Mouse (Mus musculus): ENCODE results near the gene Inpp4b. TPM values are rescaled to one million over a fixed set of nuclear protein-coding genes. Genes with fewer than 3 reads are reported as not detected.

Inpp4b gene
- polyA plus RNA-seq, 1 experiment from 2014 or later, result 10.6 TPM

DNA sequence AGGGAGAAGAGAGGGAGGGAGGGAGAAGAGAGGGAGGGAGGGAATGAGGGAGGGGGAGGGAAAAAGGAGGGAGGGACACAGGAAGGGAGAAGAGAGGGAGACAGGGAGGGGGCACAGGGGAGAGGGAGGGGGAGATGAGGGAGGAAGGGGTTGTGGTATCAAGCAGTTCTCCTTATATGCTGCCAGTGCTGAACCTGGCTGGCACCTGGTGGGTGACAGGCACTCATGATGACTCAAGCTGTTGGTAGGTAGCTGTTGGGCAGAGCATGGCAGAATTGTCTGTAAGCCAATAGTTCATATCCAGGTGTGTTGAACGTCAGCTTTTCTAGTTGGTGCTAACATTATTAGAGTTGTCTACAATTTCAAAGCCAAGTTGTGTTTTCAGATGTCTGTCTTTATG is 512.7 kb downstream of the Inpp4b start:
- 88% methylated on average over 1 of the region's 1 CpGs for WGBS
- H3K27ac ChIP-seq (replicated peaks), result no peak overlapping the region
- no peaks in the 10 kb centered on the region for H3K9me3 ChIP-seq (replicated peaks)
- H3K27me3 ChIP-seq (replicated peaks), result no peaks in the 10 kb centered on the region
- no peaks in the 10 kb centered on the region for H3K4me1 ChIP-seq
- H3K4me3 ChIP-seq (replicated peaks), result no peak overlapping the region
- H3K9ac ChIP-seq (replicated peaks), result no peak overlapping the region
- ATAC-seq (ENCODE audit: low FRiP score), result no peak
- no peak overlapping the region for H3K4me2 ChIP-seq
- H3K36me3 ChIP-seq, result no peaks in the 10 kb centered on the region

DNA sequence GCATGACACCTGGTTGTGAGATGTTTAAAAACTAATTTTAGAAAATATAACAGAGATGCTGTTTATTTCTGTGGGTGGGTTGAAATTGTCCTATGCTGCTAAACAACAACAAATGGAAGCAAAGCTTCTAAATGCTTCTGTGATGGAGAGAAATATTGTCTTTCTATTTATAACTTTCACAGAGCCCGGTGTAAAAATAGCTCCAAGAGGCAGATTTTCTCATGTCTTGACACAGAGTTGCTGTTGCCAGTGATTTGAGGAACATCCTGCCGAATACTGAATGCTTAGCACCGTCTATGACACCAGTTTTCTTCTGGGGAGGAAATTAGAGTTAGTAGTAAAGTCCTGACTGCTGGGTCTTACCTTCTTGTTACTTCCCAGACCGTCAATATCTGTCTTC is 513.8 kb downstream of the Inpp4b start:
- Histone ChIP-seq H3K4me3 (replicated peaks) (no peak overlapping the region), H3K9me3 (replicated peaks) (no peaks in the 10 kb centered on the region), H3K27me3 (replicated peaks) (no peaks in the 10 kb centered on the region), H3K9ac (replicated peaks) (no peak overlapping the region), H3K4me1 (no peaks in the 10 kb centered on the region), H3K4me2 (no peak overlapping the region), H3K36me3 (no peaks in the 10 kb centered on the region), H3K27ac (replicated peaks) (no peak overlapping the region)
- 81% methylated on average over 4 of the region's 4 CpGs for WGBS
- ATAC-seq (ENCODE audit: low FRiP score), result no peak

DNA sequence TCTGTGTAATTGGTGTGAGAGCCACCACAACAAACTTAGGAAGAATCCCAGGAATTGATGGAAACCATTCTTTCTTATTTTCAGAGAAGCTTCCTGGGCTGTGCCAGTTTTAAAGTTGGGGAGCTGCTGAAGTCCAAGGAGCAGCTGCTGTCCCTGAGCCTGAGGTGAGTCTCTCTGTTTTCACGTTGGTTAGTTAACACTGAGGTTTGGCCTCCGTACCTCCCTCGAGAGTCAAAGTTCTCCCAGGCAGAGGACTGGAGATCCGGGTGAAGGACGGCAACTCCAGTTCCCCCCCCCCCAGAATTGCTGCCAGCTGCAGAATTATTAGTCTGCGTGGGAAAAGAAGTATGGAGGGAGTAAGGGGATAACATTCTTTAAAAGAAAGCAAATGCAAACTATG is 514.3 kb downstream of the Inpp4b start:
- no peak overlapping the region for H3K4me3 ChIP-seq (replicated peaks)
- no peak for ATAC-seq (ENCODE audit: low FRiP score)
- H3K9me3 ChIP-seq (replicated peaks), result no peaks in the 10 kb centered on the region
- H3K9ac ChIP-seq (replicated peaks), result no peak overlapping the region
- 67% methylated on average over 6 of the region's 6 CpGs for WGBS
- no peaks in the 10 kb centered on the region for H3K4me1 ChIP-seq
- no peak overlapping the region for H3K27ac ChIP-seq (replicated peaks)
- no peaks in the 10 kb centered on the region for H3K27me3 ChIP-seq (replicated peaks)
- H3K36me3 ChIP-seq, result no peaks in the 10 kb centered on the region
- no peak overlapping the region for H3K4me2 ChIP-seq

DNA sequence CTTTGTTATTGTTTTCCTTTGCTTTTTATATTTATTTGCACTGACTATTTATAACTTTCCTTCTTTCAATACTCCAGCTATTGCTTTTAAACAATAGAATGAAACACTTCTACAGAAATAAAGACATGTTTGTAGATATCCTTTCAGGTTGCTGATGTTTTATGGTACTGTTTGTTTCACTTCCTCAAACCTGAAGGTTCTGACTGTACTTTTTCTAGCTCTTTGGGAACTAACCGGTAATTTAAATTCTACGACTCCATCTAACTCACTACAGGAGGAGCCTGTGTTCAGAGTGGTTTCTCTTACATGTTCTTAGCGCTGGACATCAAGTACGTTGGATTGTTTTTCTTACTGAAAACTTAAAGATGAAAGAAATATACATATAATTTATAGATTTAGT is 516.0 kb downstream of the Inpp4b start:
- Histone ChIP-seq H3K27ac (replicated peaks) (no peak overlapping the region), H3K4me3 (replicated peaks) (no peak overlapping the region), H3K4me1 (no peaks in the 10 kb centered on the region), H3K27me3 (replicated peaks) (no peaks in the 10 kb centered on the region), H3K9ac (replicated peaks) (no peak overlapping the region), H3K9me3 (replicated peaks) (no peaks in the 10 kb centered on the region), H3K36me3 (no peaks in the 10 kb centered on the region), H3K4me2 (no peak overlapping the region)
- WGBS, result 91% methylated on average over 4 of the region's 4 CpGs
- no peak for ATAC-seq (ENCODE audit: low FRiP score)

DNA sequence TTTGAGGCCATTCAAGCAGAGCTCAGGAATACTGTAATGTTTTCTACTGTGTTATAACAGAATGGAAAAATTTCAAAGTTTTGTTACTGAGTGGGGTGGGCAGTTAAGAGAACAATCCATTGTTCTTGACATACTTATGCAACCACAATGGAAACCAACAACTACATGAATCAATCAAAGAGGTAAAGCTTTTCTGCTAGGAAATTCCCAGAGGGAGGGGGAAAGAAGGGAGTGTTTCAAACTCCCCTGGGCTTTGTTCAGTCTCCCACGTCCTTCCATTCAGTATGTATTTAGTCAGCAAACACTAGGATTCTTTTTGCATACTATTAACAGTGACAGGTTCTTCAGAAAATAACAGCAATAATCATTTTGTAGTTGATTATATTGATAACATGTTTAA is 517.4 kb downstream of the Inpp4b start:
- Histone ChIP-seq H3K9me3 (replicated peaks) (no peaks in the 10 kb centered on the region), H3K4me3 (replicated peaks) (no peak overlapping the region), H3K9ac (replicated peaks) (no peak overlapping the region), H3K4me2 (no peak overlapping the region), H3K27ac (replicated peaks) (no peak overlapping the region), H3K36me3 (no peaks in the 10 kb centered on the region), H3K27me3 (replicated peaks) (no peaks in the 10 kb centered on the region), H3K4me1 (no peaks in the 10 kb centered on the region)
- 57% methylated on average over 1 of the region's 1 CpGs for WGBS
- ATAC-seq (ENCODE audit: low FRiP score), result no peak

DNA sequence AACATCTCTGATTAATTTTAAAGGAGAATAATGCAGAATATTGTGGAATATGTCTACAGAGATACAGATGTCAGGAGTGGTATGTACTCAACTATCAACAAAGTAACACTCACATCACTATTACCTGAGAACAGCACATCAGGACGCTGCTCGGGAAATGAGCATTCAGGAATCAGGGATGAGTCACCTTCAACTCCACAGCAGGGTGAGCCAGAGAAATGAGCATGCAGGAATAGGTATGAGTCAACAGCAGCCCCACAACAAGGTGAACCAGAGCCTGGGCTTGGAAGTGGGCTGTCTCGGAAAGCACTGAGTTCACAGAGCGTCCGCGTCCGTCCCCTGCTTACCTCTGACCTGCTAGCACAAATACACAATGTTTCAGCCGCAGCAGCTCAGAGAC is 519.0 kb downstream of the Inpp4b start:
- H3K27me3 ChIP-seq (replicated peaks), result no peaks in the 10 kb centered on the region
- no peak overlapping the region for H3K4me3 ChIP-seq (replicated peaks)
- no peaks in the 10 kb centered on the region for H3K9me3 ChIP-seq (replicated peaks)
- H3K27ac ChIP-seq (replicated peaks), result no peak overlapping the region
- no peak overlapping the region for H3K9ac ChIP-seq (replicated peaks)
- no peaks in the 10 kb centered on the region for H3K36me3 ChIP-seq
- H3K4me2 ChIP-seq, result no peak overlapping the region
- H3K4me1 ChIP-seq, result no peaks in the 10 kb centered on the region
- WGBS, result 92% methylated on average over 8 of the region's 8 CpGs
- ATAC-seq (ENCODE audit: low FRiP score), result no peak

DNA sequence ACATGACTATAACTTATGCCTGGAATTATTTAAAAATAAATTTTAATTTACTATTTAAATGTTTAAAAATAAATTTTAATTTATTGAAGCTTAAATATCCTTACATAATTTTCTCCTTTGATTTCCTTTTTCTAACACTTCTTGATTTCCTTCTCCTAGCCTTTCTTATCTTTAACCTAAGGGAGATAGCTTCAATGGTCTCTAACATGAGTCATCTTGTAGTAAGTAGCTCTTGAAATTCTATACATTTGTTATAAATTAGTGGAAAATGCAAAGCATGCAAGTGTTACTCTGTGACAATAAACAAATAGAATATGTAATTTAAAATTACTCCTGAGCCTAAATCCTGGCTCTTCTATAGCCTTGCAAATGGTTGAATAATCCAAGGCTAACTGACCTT is 520.4 kb downstream of the Inpp4b start:
- no peak overlapping the region for H3K4me3 ChIP-seq (replicated peaks)
- no peak overlapping the region for H3K4me2 ChIP-seq
- no peak overlapping the region for H3K27ac ChIP-seq (replicated peaks)
- no peaks in the 10 kb centered on the region for H3K4me1 ChIP-seq
- no peaks in the 10 kb centered on the region for H3K27me3 ChIP-seq (replicated peaks)
- H3K9me3 ChIP-seq (replicated peaks), result no peaks in the 10 kb centered on the region
- ATAC-seq (ENCODE audit: low FRiP score), result no peak
- H3K9ac ChIP-seq (replicated peaks), result no peak overlapping the region
- no peaks in the 10 kb centered on the region for H3K36me3 ChIP-seq

DNA sequence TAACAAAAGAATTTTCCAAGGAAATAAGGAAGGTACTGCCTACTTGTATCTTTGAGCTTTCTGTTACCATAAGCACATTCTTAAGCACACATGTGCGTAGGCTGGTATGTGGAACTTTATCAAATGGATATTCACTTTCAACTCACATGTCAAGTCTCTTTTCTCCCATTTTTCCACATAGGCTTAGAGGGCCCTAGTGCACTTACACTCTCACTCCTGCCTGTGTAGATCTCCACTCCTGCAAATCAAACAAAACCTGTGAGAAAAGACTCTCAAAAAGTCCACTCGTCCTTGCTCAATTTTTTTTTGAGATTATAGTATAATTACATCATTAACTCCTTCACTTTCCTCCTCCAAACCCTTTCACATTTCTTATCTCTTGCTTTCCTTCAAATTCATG is 522.0 kb downstream of the Inpp4b start:
- Histone ChIP-seq H3K4me1 (no peaks in the 10 kb centered on the region), H3K27me3 (replicated peaks) (no peaks in the 10 kb centered on the region), H3K9me3 (replicated peaks) (no peaks in the 10 kb centered on the region), H3K36me3 (no peaks in the 10 kb centered on the region), H3K4me3 (replicated peaks) (no peak overlapping the region), H3K9ac (replicated peaks) (no peak overlapping the region), H3K27ac (replicated peaks) (no peak overlapping the region), H3K4me2 (no peak overlapping the region)
- no peak for ATAC-seq (ENCODE audit: low FRiP score)
- 89% methylated on average over 2 of the region's 2 CpGs for WGBS

DNA sequence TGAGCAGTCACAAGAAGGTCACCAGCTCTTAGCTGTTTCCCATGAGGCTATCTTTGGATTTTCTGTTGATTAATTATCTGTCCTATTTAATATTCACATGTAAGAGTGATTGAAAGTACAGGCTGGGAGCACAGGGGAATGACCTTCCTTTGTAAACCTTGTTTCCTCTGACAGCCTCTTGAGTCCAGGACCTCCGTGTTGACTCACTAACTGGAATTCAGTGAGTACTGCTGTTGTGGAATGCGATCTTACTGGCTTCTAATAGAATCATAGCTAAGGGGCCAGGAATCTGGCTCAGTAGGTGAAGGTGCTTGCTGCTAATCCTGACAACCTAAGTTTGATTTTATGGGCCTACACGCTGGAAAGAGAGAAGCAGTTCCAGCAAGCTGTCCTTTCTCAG is 523.3 kb downstream of the Inpp4b start:
- Histone ChIP-seq H3K4me3 (replicated peaks) (no peak overlapping the region), H3K9ac (replicated peaks) (no peak overlapping the region), H3K9me3 (replicated peaks) (no peaks in the 10 kb centered on the region), H3K27me3 (replicated peaks) (no peaks in the 10 kb centered on the region), H3K4me1 (no peaks in the 10 kb centered on the region), H3K36me3 (no peaks in the 10 kb centered on the region), H3K27ac (replicated peaks) (no peak overlapping the region), H3K4me2 (no peak overlapping the region)
- 78% methylated on average over 3 of the region's 3 CpGs for WGBS
- ATAC-seq (ENCODE audit: low FRiP score), result no peak

DNA sequence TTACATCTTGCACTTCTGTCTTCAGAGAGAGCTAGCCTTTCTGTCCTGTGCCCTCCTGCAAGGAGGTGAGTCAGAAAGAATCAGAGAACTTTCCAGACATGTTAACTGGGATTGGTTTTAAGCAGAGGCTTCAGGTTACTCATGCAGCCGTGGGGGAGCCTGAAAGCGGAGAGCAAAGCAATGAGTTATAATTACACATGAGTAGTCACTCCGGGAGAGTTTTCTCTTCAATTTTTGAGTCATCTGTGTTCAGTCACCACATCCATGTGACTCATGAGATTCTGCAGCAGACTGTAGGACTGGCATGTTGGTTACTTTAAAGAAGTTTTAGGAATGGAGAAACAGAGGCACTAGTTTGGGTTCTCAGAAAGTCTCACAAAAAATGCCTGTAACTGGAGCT is 524.7 kb downstream of the Inpp4b start:
- Histone ChIP-seq H3K9me3 (replicated peaks) (no peaks in the 10 kb centered on the region), H3K9ac (replicated peaks) (no peak overlapping the region), H3K4me1 (no peaks in the 10 kb centered on the region), H3K27me3 (replicated peaks) (no peaks in the 10 kb centered on the region), H3K36me3 (no peaks in the 10 kb centered on the region), H3K27ac (replicated peaks) (no peak overlapping the region), H3K4me3 (replicated peaks) (no peak overlapping the region), H3K4me2 (no peak overlapping the region)
- no peak for ATAC-seq (ENCODE audit: low FRiP score)
- 81% methylated on average over 3 of the region's 3 CpGs for WGBS

DNA sequence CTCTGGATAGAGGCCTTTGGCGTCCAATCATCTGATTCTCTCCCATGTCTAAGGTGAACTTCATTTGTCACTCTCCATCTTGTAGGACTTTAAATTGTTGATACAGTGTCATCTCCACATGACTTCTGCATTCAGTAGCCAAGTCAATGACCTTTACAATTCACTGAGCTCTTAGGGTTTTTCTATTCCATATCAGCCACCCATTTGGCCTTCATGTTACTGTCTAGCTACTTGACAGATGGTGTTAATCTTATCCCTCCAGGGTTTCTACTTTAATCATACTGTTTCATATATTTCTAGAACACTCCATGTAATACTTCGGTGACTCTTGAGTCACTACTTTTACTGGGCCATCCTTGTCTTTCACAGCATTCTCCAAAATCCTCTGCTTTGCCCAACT is 528.1 kb downstream of the Inpp4b start:
- no peaks in the 10 kb centered on the region for H3K27me3 ChIP-seq (replicated peaks)
- H3K27ac ChIP-seq (replicated peaks), result no peak overlapping the region
- WGBS, result 90% methylated on average over 2 of the region's 2 CpGs
- ATAC-seq (ENCODE audit: low FRiP score), result no peak
- H3K4me3 ChIP-seq (replicated peaks), result no peak overlapping the region
- H3K9ac ChIP-seq (replicated peaks), result no peak overlapping the region
- H3K4me2 ChIP-seq, result no peak overlapping the region
- no peaks in the 10 kb centered on the region for H3K9me3 ChIP-seq (replicated peaks)
- no peaks in the 10 kb centered on the region for H3K4me1 ChIP-seq
- no peaks in the 10 kb centered on the region for H3K36me3 ChIP-seq

DNA sequence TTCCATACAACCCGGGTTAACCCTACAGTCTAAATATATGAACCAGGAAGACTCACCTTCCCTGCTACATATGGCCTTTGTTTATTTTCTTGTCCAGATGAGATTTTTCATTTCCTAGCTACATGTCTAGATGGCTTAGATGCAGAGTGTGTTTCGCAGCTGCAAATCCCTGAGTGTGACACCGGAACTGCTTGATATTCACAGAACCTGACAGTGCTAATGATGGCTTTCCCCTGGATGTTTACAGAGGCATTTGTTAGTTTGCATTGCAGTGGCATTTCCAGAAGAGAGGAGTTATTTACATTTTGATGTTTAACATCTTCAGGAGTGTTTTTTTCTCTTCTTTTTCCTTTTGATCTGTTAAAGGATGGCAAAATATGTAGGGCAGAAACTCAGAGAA is 537.7 kb downstream of the Inpp4b start:
- Histone ChIP-seq H3K4me1 (no peaks in the 10 kb centered on the region), H3K27ac (replicated peaks) (no peak overlapping the region), H3K36me3 (no peaks in the 10 kb centered on the region), H3K4me2 (no peak overlapping the region), H3K9me3 (replicated peaks) (no peaks in the 10 kb centered on the region), H3K9ac (replicated peaks) (no peak overlapping the region), H3K27me3 (replicated peaks) (no peaks in the 10 kb centered on the region), H3K4me3 (replicated peaks) (no peak overlapping the region)
- WGBS, result 85% methylated on average over 3 of the region's 3 CpGs
- ATAC-seq (ENCODE audit: low FRiP score), result no peak

DNA sequence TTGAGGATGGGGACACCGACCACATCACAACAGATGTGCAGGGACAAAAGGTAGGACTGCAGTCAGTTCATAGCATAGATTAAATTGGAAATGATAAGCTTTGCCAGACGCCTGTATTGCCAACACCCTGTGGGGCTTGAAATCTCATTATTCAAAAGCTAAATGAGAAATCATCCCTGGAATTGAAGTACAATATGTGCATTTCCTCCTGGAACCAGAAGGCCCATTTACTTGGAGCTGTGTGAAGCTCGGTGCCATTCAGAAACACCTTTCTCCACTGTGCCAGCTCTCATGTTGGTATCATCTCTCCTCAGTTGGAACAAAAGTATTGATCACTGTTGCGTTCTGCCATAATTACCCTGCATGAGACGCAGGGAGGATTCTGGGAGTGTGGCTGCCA is 541.8 kb downstream of the Inpp4b start:
- WGBS, result 68% methylated on average over 5 of the region's 5 CpGs
- ATAC-seq (ENCODE audit: low FRiP score), result no peak
- no peak overlapping the region for H3K4me3 ChIP-seq (replicated peaks)

More for the DNA sequence above, 541.8 kb downstream of the Inpp4b start:
- Histone ChIP-seq H3K27me3 (replicated peaks) (no peaks in the 10 kb centered on the region), H3K4me2 (no peak overlapping the region), H3K9ac (replicated peaks) (no peak overlapping the region), H3K36me3 (no peaks in the 10 kb centered on the region), H3K27ac (replicated peaks) (no peak overlapping the region), H3K9me3 (replicated peaks) (no peaks in the 10 kb centered on the region), H3K4me1 (no peaks in the 10 kb centered on the region)
